In genomic region chr11:68398891-68399547, GRCm38 (mm10) we compare ENCODE assay signal across 8 mouse cellular contexts. TPM values are rescaled to one million over a fixed set of nuclear protein-coding genes. Genes with fewer than 3 reads are reported as not detected.
DNase-seq lines count a peak whose midpoint lies in the region; ATAC-seq and TF ChIP-seq lines count a peak whose summit lies in the region.

No protein-coding gene starts in this region.

- H3K36me3 ChIP-seq in kidney, adult 2 months (ENCODE audit: control insufficient read depth, insufficient read depth, low read length): no peaks in the 10 kb centered on the region
- H3K36me3 ChIP-seq in embryonic facial prominence, embryonic 14.5 days (ENCODE audit: control insufficient read depth, insufficient read depth, low read length): no peaks in the 10 kb centered on the region
- H3K36me3 ChIP-seq in hindbrain, postnatal 0 days (ENCODE audit: insufficient read depth, low read length): no peaks in the 10 kb centered on the region
- no peaks in the 10 kb centered on the region for H3K36me3 ChIP-seq in midbrain, postnatal 0 days (ENCODE audit: insufficient read depth, low read length)

- peak overlapping the region; percentile 90 for H3K4me2 ChIP-seq in embryonic facial prominence, embryonic 14.5 days (ENCODE audit: low read depth, low read length)
- peak overlapping the region; percentile 94 for H3K4me2 ChIP-seq in hindbrain, postnatal 0 days (ENCODE audit: low read depth, low read length)
- H3K4me2 ChIP-seq in midbrain, postnatal 0 days (ENCODE audit: low read depth, low read length, poor library complexity, severe bottlenecking): peak overlapping the region; percentile 77

- no peak for ATAC-seq in embryonic facial prominence, embryonic 14.5 days (ENCODE audit: low read depth)
- ATAC-seq in hindbrain, postnatal 0 days: no peak
- no peak for ATAC-seq in midbrain, postnatal 0 days (ENCODE audit: low FRiP score)

- H3K9ac ChIP-seq in embryonic facial prominence, embryonic 14.5 days (ENCODE audit: low read depth, low read length): peak overlapping the region; percentile 63; the same call in 1 of the 2 replicates
- H3K9ac ChIP-seq in hindbrain, postnatal 0 days (replicated peaks; ENCODE audit: low read length): peak overlapping the region; percentile 46; the same call in 1 of the 2 replicates
- H3K9ac ChIP-seq in midbrain, postnatal 0 days (replicated peaks; ENCODE audit: low read length, poor library complexity, severe bottlenecking): no peak overlapping the region

- 46% methylated on average over 24 of the region's 24 CpGs for WGBS in kidney, adult 2 months
- 15% methylated on average over 24 of the region's 24 CpGs for WGBS in embryonic facial prominence, embryonic 14.5 days
- 17% methylated on average over 24 of the region's 24 CpGs for WGBS in hindbrain, postnatal 0 days
- 9% methylated on average over 24 of the region's 24 CpGs for WGBS in midbrain, postnatal 0 days

- no peak for TF ChIP-seq POLR2A in kidney, adult 2 months (IDR thresholded peaks at IDR 0.05; ENCODE audit: low read depth, low read length)

- peaks cover 5% of the 10 kb centered on the region for H3K9me3 ChIP-seq in embryonic facial prominence, embryonic 14.5 days (ENCODE audit: control insufficient read depth, low read length)
- H3K9me3 ChIP-seq in hindbrain, postnatal 0 days (ENCODE audit: low read length): no peaks in the 10 kb centered on the region
- H3K9me3 ChIP-seq in midbrain, postnatal 0 days (ENCODE audit: low read length): no peaks in the 10 kb centered on the region

- peaks cover 7% of the 10 kb centered on the region for H3K4me1 ChIP-seq in kidney, adult 2 months (ENCODE audit: control insufficient read depth, insufficient read depth, low read length)
- peaks cover 6% of the 10 kb centered on the region; the same call in 1 of the 2 replicates for H3K4me1 ChIP-seq in embryonic facial prominence, embryonic 14.5 days (ENCODE audit: control insufficient read depth, insufficient read depth, low read length)
- H3K4me1 ChIP-seq in hindbrain, postnatal 0 days (ENCODE audit: insufficient read depth, low read length): 0 out of 2 replicates have a peak, but pooled peaks cover 9% of the 10 kb centered on the region
- H3K4me1 ChIP-seq in midbrain, postnatal 0 days (ENCODE audit: insufficient read depth, low read length): no peaks in the 10 kb centered on the region

- H3K27ac ChIP-seq in kidney, adult 2 months (ENCODE audit: insufficient read depth, low read depth, low read length): no peak overlapping the region
- no peak overlapping the region for H3K27ac ChIP-seq in embryonic facial prominence, embryonic 14.5 days (replicated peaks; ENCODE audit: low read depth, low read length)
- H3K27ac ChIP-seq in hindbrain, postnatal 0 days: no peak overlapping the region
- no peak overlapping the region for H3K27ac ChIP-seq in midbrain, postnatal 0 days (ENCODE audit: low read depth, low read length)

- H3K27me3 ChIP-seq in kidney, adult 2 months (replicated peaks; ENCODE audit: control insufficient read depth, insufficient read depth, low read length): no peaks in the 10 kb centered on the region; the same call in 1 of the 2 replicates
- H3K27me3 ChIP-seq in embryonic facial prominence, embryonic 14.5 days (replicated peaks; ENCODE audit: control insufficient read depth, insufficient read depth, low read length): peaks cover 83% of the 10 kb centered on the region
- H3K27me3 ChIP-seq in hindbrain, postnatal 0 days (ENCODE audit: insufficient read depth, low read length): peaks cover 26% of the 10 kb centered on the region
- H3K27me3 ChIP-seq in midbrain, postnatal 0 days (ENCODE audit: insufficient read depth, low read length): peaks cover 57% of the 10 kb centered on the region; the same call in 1 of the 2 replicates

- TF ChIP-seq CTCF in kidney, adult 2 months (conservative IDR thresholded peaks at IDR 0.05; ENCODE audit: insufficient read depth, insufficient read length, low read depth, low read length): no peak
- TF ChIP-seq CTCF in hindbrain, postnatal 0 days (IDR thresholded peaks at IDR 0.05; ENCODE audit: low read depth): no peak
- no peak for TF ChIP-seq CTCF in midbrain, postnatal 0 days (IDR thresholded peaks at IDR 0.05)

- peak overlapping the region; percentile 55 for H3K4me3 ChIP-seq in kidney, adult 2 months (ENCODE audit: insufficient read depth, low read depth, low read length)
- H3K4me3 ChIP-seq in embryonic facial prominence, embryonic 14.5 days (ENCODE audit: low read depth, low read length): peak overlapping the region; percentile 54
- peak overlapping the region; percentile 51 for H3K4me3 ChIP-seq in hindbrain, postnatal 0 days (ENCODE audit: low read length)
- H3K4me3 ChIP-seq in midbrain, postnatal 0 days (ENCODE audit: low read depth, low read length): peak overlapping the region; percentile 48

- DNase-seq in kidney, adult 2 months: no peak
- no peak for DNase-seq in kidney, adult 8-10 months
- no peak for DNase-seq in embryonic facial prominence, embryonic 14.5 days (ENCODE audit: low spot score)
- DNase-seq in hindbrain, postnatal 0 days (ENCODE audit: low spot score): no peak
- DNase-seq in midbrain, postnatal 0 days (ENCODE audit: low spot score): no peak
- no peak for DNase-seq in testis, postnatal 14 days (ENCODE audit: low spot score)
- DNase-seq in right cerebral cortex, postnatal 25 days: no peak
- no peak for DNase-seq in retina, embryonic 14.5 days (ENCODE audit: low spot score)

RNA-seq across cellular contexts. Expression of gene Ntn1, which starts 1.6 kb away (rescaled TPM):
- polyA plus RNA-seq in kidney, adult 2 months (2012; rRNA removed): 24.4 and 33.1 TPM in 2 replicates
- 4.6 and 6.3 TPM in 2 replicates for polyA plus RNA-seq in embryonic facial prominence, embryonic 14.5 days (2014; fragmentation: Nextera tagmentation; extraction: Ambion mirVana)
- 81.7 and 101 TPM in 2 replicates for total RNA-seq in hindbrain, postnatal 0 days (2014; rRNA removed)
- 13.8 and 14.3 TPM in 2 replicates for polyA plus RNA-seq in hindbrain, postnatal 0 days (2015; fragmentation: Nextera tagmentation; extraction: Ambion mirVana)
- 66.4 and 69.1 TPM in 2 replicates for total RNA-seq in midbrain, postnatal 0 days (2014; rRNA removed)
- 9.6 and 9.7 TPM in 2 replicates for polyA plus RNA-seq in midbrain, postnatal 0 days (2015; fragmentation: Nextera tagmentation; extraction: Ambion mirVana)

RNA-seq across cellular contexts. Expression of gene Pik3r5, which starts 32.9 kb away (rescaled TPM):
- polyA plus RNA-seq in kidney, adult 2 months (2012; rRNA removed): 0.83 and 2.2 TPM in 2 replicates
- 0.48 and 1.1 TPM in 2 replicates for polyA plus RNA-seq in embryonic facial prominence, embryonic 14.5 days (2014; fragmentation: Nextera tagmentation; extraction: Ambion mirVana)
- total RNA-seq in hindbrain, postnatal 0 days (2014; rRNA removed): 1.4 and 2.5 TPM in 2 replicates
- 0.34 and 0.65 TPM in 2 replicates for polyA plus RNA-seq in hindbrain, postnatal 0 days (2015; fragmentation: Nextera tagmentation; extraction: Ambion mirVana)
- 1.0 and 1.4 TPM in 2 replicates for total RNA-seq in midbrain, postnatal 0 days (2014; rRNA removed)
- polyA plus RNA-seq in midbrain, postnatal 0 days (2015; fragmentation: Nextera tagmentation; extraction: Ambion mirVana): 0.23 and 0.52 TPM in 2 replicates
